Comparison of ENCODE assay signal across 9 mouse cellular contexts in the genomic region with DNA sequence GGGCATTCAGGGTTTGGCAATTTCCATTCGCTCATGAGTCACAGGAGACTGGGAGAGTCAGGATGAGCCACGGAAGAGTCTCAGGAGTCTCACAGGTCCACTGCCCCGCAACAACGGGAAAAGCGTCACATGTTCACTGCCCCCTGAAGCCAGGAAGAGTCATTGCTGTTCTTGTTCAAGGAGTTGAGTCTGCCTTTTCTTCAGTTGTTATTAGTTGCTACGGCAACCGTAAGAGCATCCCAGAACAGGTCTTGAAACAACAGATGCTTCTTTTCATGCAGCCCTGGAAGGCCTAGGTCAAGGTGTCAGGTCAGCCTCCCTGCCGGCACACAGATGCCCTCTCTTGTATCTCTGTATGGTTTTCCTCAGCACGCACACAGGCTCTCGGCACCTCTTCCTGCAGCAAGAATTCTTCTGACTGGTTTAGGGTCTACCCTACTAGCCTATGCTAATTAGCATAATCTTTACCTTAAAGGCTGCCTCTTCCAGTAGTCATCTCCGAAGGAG. TPM values are rescaled to one million over a fixed set of nuclear protein-coding genes. Genes with fewer than 3 reads are reported as not detected.
DNase-seq lines count a peak whose midpoint lies in the region; ATAC-seq lines count a peak whose summit lies in the region.
"Had no signal": no experiment of that assay in that cellular context is flagged by ENCODE, and none has a peak within 500 bp of the region (broad histone marks: within the 10 kb centered on the region; RNA-seq: fewer than 3 reads in every experiment).

No protein-coding gene starts in this region.

- H3K4me2 ChIP-seq in forebrain, embryonic 14.5 days (ENCODE audit: low read length), result no peak overlapping the region
- H3K4me2 ChIP-seq in midbrain, embryonic 11.5 days, result peak overlapping the region; percentile 2; the same call in 1 of the 2 replicates

- no peak overlapping the region for H3K9ac ChIP-seq in forebrain, embryonic 14.5 days (ENCODE audit: low read length)
- no peak overlapping the region for H3K9ac ChIP-seq in midbrain, embryonic 11.5 days (ENCODE audit: low read length)

- ATAC-seq in forebrain, embryonic 14.5 days, result no peak
- ATAC-seq in midbrain, embryonic 11.5 days (ENCODE audit: low FRiP score), result peak; percentile 79
- no peak for ATAC-seq in monocyte, adult 5-6 weeks (replicated peaks; ENCODE audit: insufficient number of reproducible peaks, low FRiP score, low TSS enrichment, poor library complexity, severe bottlenecking)

- no peaks in the 10 kb centered on the region for H3K36me3 ChIP-seq in forebrain, embryonic 14.5 days (ENCODE audit: control insufficient read depth, insufficient read depth, low read length)
- no peaks in the 10 kb centered on the region for H3K36me3 ChIP-seq in midbrain, embryonic 11.5 days (ENCODE audit: control insufficient read depth, insufficient read depth, low read length)

- DNase-seq in adrenal gland, postnatal 14 days, result peak; percentile 31
- no peak for DNase-seq in adrenal gland, postnatal 4 days (ENCODE audit: low spot score in 2 of 2)
- peak; percentile 55 for DNase-seq in ES-CJ7 (ENCODE audit: low read depth, low spot score)
- DNase-seq in forebrain, embryonic 14.5 days (ENCODE audit: low spot score), result peak; percentile 25
- peak; percentile 90 for DNase-seq in midbrain, embryonic 11.5 days (ENCODE audit: low spot score, missing footprints)
- DNase-seq in T-cell, adult 2 months (ENCODE audit: low spot score), result no peak
- DNase-seq in adipocyte (ENCODE audit: low spot score), result no peak
- DNase-seq: cerebellum, adult 2 months had no signal

- peaks cover 14% of the 10 kb centered on the region for H3K4me1 ChIP-seq in forebrain, embryonic 14.5 days (ENCODE audit: control insufficient read depth, insufficient read depth, low read length)
- H3K4me1 ChIP-seq in midbrain, embryonic 11.5 days (ENCODE audit: control insufficient read depth, insufficient read depth, low read length), result peaks cover 25% of the 10 kb centered on the region

- no peaks in the 10 kb centered on the region for H3K27me3 ChIP-seq in forebrain, embryonic 14.5 days (replicated peaks; ENCODE audit: control insufficient read depth, insufficient read depth, low read length)
- H3K27me3 ChIP-seq in midbrain, embryonic 11.5 days (ENCODE audit: control insufficient read depth, insufficient read depth, low read length), result no peaks in the 10 kb centered on the region

- no peak overlapping the region for H3K4me3 ChIP-seq in forebrain, embryonic 14.5 days (ENCODE audit: low read depth, low read length)
- no peak overlapping the region for H3K4me3 ChIP-seq in midbrain, embryonic 11.5 days (ENCODE audit: low read depth, low read length)

- 49% methylated on average over 11 of the region's 11 CpGs for WGBS in forebrain, embryonic 14.5 days
- 19% methylated on average over 11 of the region's 11 CpGs for WGBS in midbrain, embryonic 11.5 days

- no peaks in the 10 kb centered on the region for H3K9me3 ChIP-seq in forebrain, embryonic 14.5 days (replicated peaks; ENCODE audit: control insufficient read depth, low read length)
- no peaks in the 10 kb centered on the region for H3K9me3 ChIP-seq in midbrain, embryonic 11.5 days (ENCODE audit: control insufficient read depth, low read length)

- H3K27ac ChIP-seq in forebrain, embryonic 14.5 days (ENCODE audit: low read depth, low read length), result no peak overlapping the region
- H3K27ac ChIP-seq in midbrain, embryonic 11.5 days (ENCODE audit: low read depth, low read length), result no peak overlapping the region

RNA-seq across cellular contexts. Expression of gene Ano6, which starts 36.9 kb away (rescaled TPM):
- 57.2 and 69.4 TPM in 2 replicates for total RNA-seq in adrenal gland, postnatal 14 days (2021)
- 10 to 100 TPM; 72.2 to 75.9 TPM for total RNA-seq in adrenal gland, postnatal 4 days (2021)
- polyA plus RNA-seq in forebrain, embryonic 14.5 days (2014; fragmentation: Nextera tagmentation; extraction: Ambion mirVana), result 14.6 and 20.1 TPM in 2 replicates
- polyA plus RNA-seq in midbrain, embryonic 11.5 days (2014; fragmentation: Nextera tagmentation; extraction: Ambion mirVana), result 30.3 and 30.8 TPM in 2 replicates
- 47.5 to 60.0 TPM (median 54.9 TPM) in 3 replicates for total RNA-seq in monocyte, adult 5-6 weeks (2017)

Comparison
In these comparisons a context has a peak if more than half of its experiments do, and no peak if none do; other contexts are left out.
1. DNase-seq: peak in adrenal gland, postnatal 14 days (single experiment), ES-CJ7 (single experiment), forebrain, embryonic 14.5 days (single experiment) and midbrain, embryonic 11.5 days (single experiment); none in adrenal gland, postnatal 4 days (0 of 2), T-cell, adult 2 months (single experiment) and adipocyte (single experiment).